Mouse (Mus musculus): ENCODE results near the gene Prdx5. TPM values are rescaled to one million over a fixed set of nuclear protein-coding genes. Genes with fewer than 3 reads are reported as not detected.

Prdx5 gene
- total RNA-seq, 2 experiments from 2014 or later = 76.5 to 126 TPM

- ATAC-seq (replicated peaks; ENCODE audit: low FRiP score, low TSS enrichment, poor library complexity, severe bottlenecking) = peak; percentile 13; the same call in 1 of the 2 replicates
Measured at GRCm38 (mm10) chr19:6857003-6857360, 52.9 kb downstream of the Prdx5 start.

Other genes starting within 250 kb of the Prdx5 start
- gene Rps6ka4, start 69.5 kb downstream of the Prdx5 start, total RNA-seq (2014; fragmentation: Nextera tagmentation) = 7.3 and 9.4 TPM in 2 replicates
- gene Rps6ka4, start 69.5 kb downstream of the Prdx5 start, total RNA-seq (2017) = 5.4 and 10.2 TPM in 2 replicates
- gene Ccdc88b, start 51.9 kb downstream of the Prdx5 start, total RNA-seq (2014; fragmentation: Nextera tagmentation) = 10.1 and 17.8 TPM in 2 replicates
- 14.9 and 17.8 TPM in 2 replicates for gene Ccdc88b, start 51.9 kb downstream of the Prdx5 start, total RNA-seq (2017)
- gene Trmt112, start 408 bp downstream of the Prdx5 start, total RNA-seq (2014; fragmentation: Nextera tagmentation) = 185 and 221 TPM in 2 replicates
- 235 and 364 TPM in 2 replicates for gene Trmt112, start 408 bp downstream of the Prdx5 start, total RNA-seq (2017)
- gene Esrra, start 11.7 kb upstream of the Prdx5 start, total RNA-seq (2014; fragmentation: Nextera tagmentation) = 14.1 and 18.9 TPM in 2 replicates
- 10.8 and 18.4 TPM in 2 replicates for gene Esrra, start 11.7 kb upstream of the Prdx5 start, total RNA-seq (2017)
- not detected in 2 replicates for gene Catsperz, start 15.3 kb upstream of the Prdx5 start, total RNA-seq (2014; fragmentation: Nextera tagmentation)
- gene Catsperz, start 15.3 kb upstream of the Prdx5 start, total RNA-seq (2017) = not detected in 2 replicates
- gene Kcnk4, start 24.4 kb upstream of the Prdx5 start, total RNA-seq (2014; fragmentation: Nextera tagmentation) = not detected in 2 replicates
- not detected in 2 replicates for gene Kcnk4, start 24.4 kb upstream of the Prdx5 start, total RNA-seq (2017)
- 17.5 and 20.6 TPM in 2 replicates for gene Bad, start 31.8 kb upstream of the Prdx5 start, total RNA-seq (2014; fragmentation: Nextera tagmentation)
- 29.0 and 39.2 TPM in 2 replicates for gene Bad, start 31.8 kb upstream of the Prdx5 start, total RNA-seq (2017)
- gene Gpr137, start 32.4 kb upstream of the Prdx5 start, total RNA-seq (2014; fragmentation: Nextera tagmentation) = 8.0 and 16.1 TPM in 2 replicates
- gene Gpr137, start 32.4 kb upstream of the Prdx5 start, total RNA-seq (2017) = 7.0 and 15.7 TPM in 2 replicates
- 316 and 412 TPM in 2 replicates for gene Ppp1r14b, start 64.9 kb upstream of the Prdx5 start, total RNA-seq (2014; fragmentation: Nextera tagmentation)
- 174 and 192 TPM in 2 replicates for gene Ppp1r14b, start 64.9 kb upstream of the Prdx5 start, total RNA-seq (2017)
- 12.1 and 18.6 TPM in 2 replicates for gene Plcb3, start 66.4 kb upstream of the Prdx5 start, total RNA-seq (2014; fragmentation: Nextera tagmentation)
- 4.3 and 4.8 TPM in 2 replicates for gene Plcb3, start 66.4 kb upstream of the Prdx5 start, total RNA-seq (2017)
- 63.5 and 120 TPM in 2 replicates for gene Fkbp2, start 70.4 kb upstream of the Prdx5 start, total RNA-seq (2014; fragmentation: Nextera tagmentation)
- 72.8 and 85.4 TPM in 2 replicates for gene Fkbp2, start 70.4 kb upstream of the Prdx5 start, total RNA-seq (2017)
- 56.3 and 71.4 TPM in 2 replicates for gene Vegfb, start 77.5 kb upstream of the Prdx5 start, total RNA-seq (2014; fragmentation: Nextera tagmentation)
- gene Vegfb, start 77.5 kb upstream of the Prdx5 start, total RNA-seq (2017) = 13.2 and 16.9 TPM in 2 replicates
- gene Dnajc4, start 82.5 kb upstream of the Prdx5 start, total RNA-seq (2014; fragmentation: Nextera tagmentation) = 15.0 and 17.0 TPM in 2 replicates
- gene Dnajc4, start 82.5 kb upstream of the Prdx5 start, total RNA-seq (2017) = 8.5 and 11.5 TPM in 2 replicates
- gene Nudt22, start 86.0 kb upstream of the Prdx5 start, total RNA-seq (2014; fragmentation: Nextera tagmentation) = 11.1 TPM in 2 replicates
- 5.4 and 6.5 TPM in 2 replicates for gene Nudt22, start 86.0 kb upstream of the Prdx5 start, total RNA-seq (2017)
- gene Trpt1, start 86.0 kb upstream of the Prdx5 start, total RNA-seq (2014; fragmentation: Nextera tagmentation) = 0.57 and 1.9 TPM in 2 replicates
- 3.4 TPM in 1 of 2 replicates, not detected in the other for gene Trpt1, start 86.0 kb upstream of the Prdx5 start, total RNA-seq (2017)
- 151 and 153 TPM in 2 replicates for gene Fermt3, start 109.4 kb upstream of the Prdx5 start, total RNA-seq (2014; fragmentation: Nextera tagmentation)
- gene Fermt3, start 109.4 kb upstream of the Prdx5 start, total RNA-seq (2017) = 220 and 247 TPM in 2 replicates
- gene Stip1, start 129.9 kb upstream of the Prdx5 start, total RNA-seq (2014; fragmentation: Nextera tagmentation) = 183 and 212 TPM in 2 replicates
- gene Stip1, start 129.9 kb upstream of the Prdx5 start, total RNA-seq (2017) = 309 and 310 TPM in 2 replicates
- gene Macrod1, start 146.7 kb upstream of the Prdx5 start, total RNA-seq (2014; fragmentation: Nextera tagmentation) = 19.1 and 25.9 TPM in 2 replicates
- 6.1 and 10.3 TPM in 2 replicates for gene Macrod1, start 146.7 kb upstream of the Prdx5 start, total RNA-seq (2017)
- not detected in 2 replicates for gene Flrt1, start 195.6 kb upstream of the Prdx5 start, total RNA-seq (2014; fragmentation: Nextera tagmentation)
- gene Flrt1, start 195.6 kb upstream of the Prdx5 start, total RNA-seq (2017) = not detected in 2 replicates